Mouse (Mus musculus) limb, embryonic 14.5 days (tissue): ENCODE data around the gene Fndc5. TPM values are rescaled to one million over a fixed set of nuclear protein-coding genes. Genes with fewer than 3 reads are reported as not detected.

Source experiments
- ATAC-seq: fragments of 200-750 bp; cut with Nextera tagmentation; 2 replicates; pipeline ENCODE4 v1.8.0; 2017; ENCODE audit warnings: low read depth, moderate number of reproducible peaks, moderate TSS enrichment; ENCODE audit not compliant: low FRiP score
- DNase-seq: peaks from one replicate; pipeline ENCODE4 v3.0.0-alpha.2; 2015; ENCODE audit warnings: low spot score
- H3K27ac ChIP-seq: fragments of 300-500 bp; sonication (generic); replicated peaks from 2 replicates; pipeline ENCODE4 v1.5.1; 2014; ENCODE audit warnings: low read depth, mild to moderate bottlenecking, low read length, moderate library complexity, mixed read lengths
- H3K27me3 ChIP-seq: fragments of 300-500 bp; sonication (generic); 2 replicates; pipeline ENCODE4 v1.6.1; 2014; ENCODE audit warnings: low read length, mixed read lengths; ENCODE audit not compliant: control insufficient read depth, insufficient read depth
- H3K36me3 ChIP-seq: fragments of 300-500 bp; sonication (generic); 2 replicates; pipeline ENCODE4 v1.6.1; 2014; ENCODE audit warnings: mild to moderate bottlenecking, low read length, moderate library complexity, mixed read lengths; ENCODE audit not compliant: control insufficient read depth, insufficient read depth
- H3K4me1 ChIP-seq: fragments of 300-500 bp; sonication (generic); 2 replicates; pipeline ENCODE4 v1.6.1; 2014; ENCODE audit warnings: antibody characterized with exemption, low read length, mixed read lengths; ENCODE audit not compliant: control insufficient read depth, insufficient read depth
- H3K4me2 ChIP-seq: fragments of 300-500 bp; sonication (generic); replicated peaks from 2 replicates; pipeline ENCODE4 v1.6.1; 2014; ENCODE audit warnings: low read depth, mild to moderate bottlenecking, low read length, moderate library complexity; ENCODE audit not compliant: severe bottlenecking
- H3K4me3 ChIP-seq: fragments of 300-500 bp; sonication (generic); replicated peaks from 2 replicates; pipeline ENCODE4 v1.5.1; 2014; ENCODE audit warnings: low read length
- H3K9ac ChIP-seq: fragments of 300-500 bp; sonication (generic); 2 replicates; pipeline ENCODE4 v1.6.1; 2014; ENCODE audit warnings: mild to moderate bottlenecking, low read depth, low read length, moderate library complexity; ENCODE audit not compliant: severe bottlenecking
- H3K9me3 ChIP-seq: fragments of 300-500 bp; sonication (generic); 2 replicates; pipeline ENCODE4 v1.6.1; 2016; ENCODE audit warnings: low read length; ENCODE audit not compliant: control insufficient read depth
- POLR2A ChIP-seq: fragments of 200-500 bp; IDR thresholded peaks from 2 replicates; pipeline ENCODE4 v1.8.0; 2012; ENCODE audit warnings: inconsistent platforms, mild to moderate bottlenecking, moderate library complexity, borderline replicate concordance; ENCODE audit not compliant: insufficient read depth, insufficient read length; ENCODE audit errors: extremely low read depth
- WGBS: fragments of 180-500 bp; shearing (Covaris S2); extraction: QIAGEN DNeasy Blood & Tissue Kit; methylation state at CpG from one replicate; pipeline ENCODE4 v1.1.7; 2014; 5-methylcytosine and 5-hydroxymethylcytosine counted together
- polyA plus RNA-seq, 2 experiments: library from polyadenylated mRNA; depleted of rRNA in 1 of 2; stranded (reverse) in 1 of 2; unstranded in 1 of 2; fragments of >200 nt; fragmentation: Nextera tagmentation in 1 of 2; extraction: Ambion mirVana in 1 of 2; gene quantifications; 2 replicates each; pipeline versions ENCODE4 v1.2.1 to v1.2.3; 2012 to 2014

Fndc5 gene
- polyA plus RNA-seq, 2 experiments, result 31.0 to 32.8 TPM

- Histone ChIP-seq H3K4me3 (no peak overlapping the region), H3K36me3 (peaks cover 66% of the 10 kb centered on the region), H3K27ac (no peak overlapping the region), H3K4me2 (no peak overlapping the region), H3K9ac (no peak overlapping the region), H3K27me3 (no peaks in the 10 kb centered on the region), H3K9me3 (no peaks in the 10 kb centered on the region), H3K4me1 (no peaks in the 10 kb centered on the region)
- no peak for TF ChIP-seq POLR2A
- no peak for ATAC-seq
- 81% methylated on average over 4 of the region's 4 CpGs for WGBS
- DNase-seq, result no peak
These were observed 24.9 kb downstream of the Fndc5 start for GRCm38 (mm10) chr4:129161581-129162255.

- TF ChIP-seq POLR2A, result no peak
- ATAC-seq (no peak), DNase-seq (no peak)
- WGBS, result 79% methylated on average over 1 of the region's 1 CpGs
- Histone ChIP-seq H3K27ac (no peak overlapping the region), H3K9ac (no peak overlapping the region), H3K4me1 (no peaks in the 10 kb centered on the region), H3K27me3 (no peaks in the 10 kb centered on the region), H3K4me3 (no peak overlapping the region), H3K4me2 (no peak overlapping the region), H3K36me3 (peaks cover 78% of the 10 kb centered on the region), H3K9me3 (no peaks in the 10 kb centered on the region)
These were observed 35.7 kb downstream of the Fndc5 start for GRCm38 (mm10) chr4:129172529-129172928.

GRCm38 (mm10) chr4:129179560-129179959, 42.8 kb downstream of the Fndc5 start:
- no peaks in the 10 kb centered on the region for H3K27me3 ChIP-seq
- no peak for DNase-seq
- peaks cover 70% of the 10 kb centered on the region for H3K36me3 ChIP-seq
- ATAC-seq, result no peak
- no peak overlapping the region for H3K4me2 ChIP-seq
- 49% methylated on average over 1 of the region's 1 CpGs for WGBS
- H3K4me1 ChIP-seq, result no peaks in the 10 kb centered on the region
- no peak overlapping the region for H3K27ac ChIP-seq
- H3K4me3 ChIP-seq, result no peak overlapping the region
- TF ChIP-seq POLR2A, result no peak
- no peak overlapping the region for H3K9ac ChIP-seq
- H3K9me3 ChIP-seq, result no peaks in the 10 kb centered on the region

- peak overlapping the region; percentile 91; the same call in 1 of the 2 replicates for H3K27ac ChIP-seq
- ATAC-seq (no peak), DNase-seq (peak; percentile 7)
- H3K9ac ChIP-seq, result peak overlapping the region; percentile 88
- H3K9me3 ChIP-seq, result no peaks in the 10 kb centered on the region
- TF ChIP-seq POLR2A, result no peak
- peaks cover 19% of the 10 kb centered on the region for H3K4me1 ChIP-seq
- H3K27me3 ChIP-seq, result no peaks in the 10 kb centered on the region
- peak overlapping the region; percentile 58 for H3K4me2 ChIP-seq
- WGBS, result 38% methylated on average over 5 of the region's 5 CpGs
- H3K4me3 ChIP-seq, result peak overlapping the region; percentile 85
- peaks cover 10% of the 10 kb centered on the region; the same call in 1 of the 2 replicates for H3K36me3 ChIP-seq
These were observed 51.4 kb downstream of the Fndc5 start for GRCm38 (mm10) chr4:129188041-129188659.

- H3K36me3 ChIP-seq, result 0 out of 2 replicates have a peak, but pooled peaks cover 6% of the 10 kb centered on the region
- H3K4me2 ChIP-seq, result peak overlapping the region; percentile 58
- peak overlapping the region; percentile 85 for H3K4me3 ChIP-seq
- H3K27ac ChIP-seq, result peak overlapping the region; percentile 91
- H3K27me3 ChIP-seq, result no peaks in the 10 kb centered on the region
- peak overlapping the region; percentile 88 for H3K9ac ChIP-seq
- peaks cover 19% of the 10 kb centered on the region for H3K4me1 ChIP-seq
- ATAC-seq, result peak; percentile 72
- no peak for TF ChIP-seq POLR2A
- 1% methylated on average over 39 of the region's 74 CpGs for WGBS
- no peaks in the 10 kb centered on the region for H3K9me3 ChIP-seq
- DNase-seq, result peak; percentile 28
These were observed 52.2 kb downstream of the Fndc5 start for GRCm38 (mm10) chr4:129188803-129189541.
